Mouse (Mus musculus): ENCODE measurements around the gene Ippk.

- TF ChIP-seq TAL1 (IDR thresholded peaks at IDR 0.05; ENCODE audit: low read length): no peak
- no peak for TF ChIP-seq GATA1 (IDR thresholded peaks at IDR 0.05; ENCODE audit: low read length)
Observed at GRCm38 (mm10) chr13:49436170-49436569, 15.1 kb downstream of the Ippk start.

Measured in erythroblast, embryonic 14.5 days (primary cell).